Mouse (Mus musculus) limb, embryonic 15.5 days (tissue): ENCODE measurements at regions not wholly inside any gene's neighbourhood (a gene's known extent, or its start where the extent isn't known, plus 50 kb on each side); places are given as distances from the start of the nearest gene placed in this dataset.

Experiments used
- ATAC-seq: fragments of 200-750 bp; cut with Nextera tagmentation; 2 replicates; pipeline ENCODE4 v1.8.0; 2017; ENCODE audit warnings: low read depth, moderate TSS enrichment; ENCODE audit not compliant: insufficient number of reproducible peaks, low FRiP score, low TSS enrichment
- H3K27ac ChIP-seq: fragments of 300-500 bp; sonication (generic); 2 replicates; pipeline ENCODE4 v1.5.1; 2015; ENCODE audit warnings: moderate library complexity, mild to moderate bottlenecking, inconsistent platforms
- H3K27me3 ChIP-seq: fragments of 300-500 bp; sonication (generic); 2 replicates; pipeline ENCODE4 v1.6.1; 2015; ENCODE audit warnings: inconsistent platforms
- H3K36me3 ChIP-seq: fragments of 300-500 bp; sonication (generic); 2 replicates; pipeline ENCODE4 v1.6.1; 2015; ENCODE audit warnings: inconsistent platforms
- H3K4me1 ChIP-seq: fragments of 300-500 bp; sonication (generic); 2 replicates; pipeline ENCODE4 v1.6.1; 2015; ENCODE audit warnings: inconsistent platforms
- H3K4me2 ChIP-seq: fragments of 300-500 bp; sonication (generic); 2 replicates; pipeline ENCODE4 v1.6.1; 2015; ENCODE audit warnings: mild to moderate bottlenecking, inconsistent platforms
- H3K4me3 ChIP-seq: fragments of 300-500 bp; sonication (generic); 2 replicates; pipeline ENCODE4 v1.5.1; 2015; ENCODE audit warnings: mild to moderate bottlenecking, inconsistent platforms
- H3K9ac ChIP-seq: fragments of 300-500 bp; sonication (generic); 2 replicates; pipeline ENCODE4 v1.6.1; 2015; ENCODE audit warnings: inconsistent platforms
- H3K9me3 ChIP-seq: fragments of 300-500 bp; sonication (generic); 2 replicates; pipeline ENCODE4 v1.6.1; 2016; ENCODE audit warnings: inconsistent platforms
- WGBS: fragments of 180-500 bp; shearing (Covaris S2); methylation state at CpG from one replicate; pipeline ENCODE4 v1.1.7; 2015; 5-methylcytosine and 5-hydroxymethylcytosine counted together

GRCm38 (mm10) chr1:82110071-82110635, 122.8 kb upstream of the Gm9747 start:
- no peaks in the 10 kb centered on the region for H3K27me3 ChIP-seq
- no peak for ATAC-seq
- no peak overlapping the region for H3K4me3 ChIP-seq
- H3K4me1 ChIP-seq, result 0 out of 2 replicates have a peak, but pooled peaks cover 2% of the 10 kb centered on the region
- H3K27ac ChIP-seq, result no peak overlapping the region
- H3K36me3 ChIP-seq, result no peaks in the 10 kb centered on the region
- no peak overlapping the region for H3K9ac ChIP-seq
- 81% methylated on average over 1 of the region's 1 CpGs for WGBS
- no peak overlapping the region for H3K4me2 ChIP-seq
- H3K9me3 ChIP-seq, result no peaks in the 10 kb centered on the region

- WGBS, result 21% methylated on average over 5 of the region's 5 CpGs
- no peak for ATAC-seq
- Histone ChIP-seq H3K4me1 (0 out of 2 replicates have a peak, but pooled peaks cover 2% of the 10 kb centered on the region), H3K4me2 (no peak overlapping the region), H3K9me3 (no peaks in the 10 kb centered on the region), H3K27ac (no peak overlapping the region), H3K4me3 (no peak overlapping the region), H3K9ac (no peak overlapping the region), H3K36me3 (no peaks in the 10 kb centered on the region), H3K27me3 (no peaks in the 10 kb centered on the region)
Measured at GRCm38 (mm10) chr1:82112401-82112800, 120.5 kb upstream of the Gm9747 start.

GRCm38 (mm10) chr1:82124503-82124902, 108.4 kb upstream of the Gm9747 start:
- Histone ChIP-seq H3K4me2 (no peak overlapping the region), H3K27me3 (no peaks in the 10 kb centered on the region), H3K4me1 (0 out of 2 replicates have a peak, but pooled peaks cover 8% of the 10 kb centered on the region), H3K9ac (no peak overlapping the region), H3K27ac (no peak overlapping the region), H3K9me3 (no peaks in the 10 kb centered on the region), H3K36me3 (no peaks in the 10 kb centered on the region), H3K4me3 (no peak overlapping the region)
- 22% methylated on average over 5 of the region's 5 CpGs for WGBS
- no peak for ATAC-seq

- H3K4me3 ChIP-seq, result no peak overlapping the region
- H3K9ac ChIP-seq, result no peak overlapping the region
- H3K36me3 ChIP-seq, result no peaks in the 10 kb centered on the region
- no peak for ATAC-seq
- H3K4me2 ChIP-seq, result no peak overlapping the region
- peaks cover 7% of the 10 kb centered on the region; the same call in 1 of the 2 replicates for H3K4me1 ChIP-seq
- H3K27me3 ChIP-seq, result no peaks in the 10 kb centered on the region
- H3K9me3 ChIP-seq, result no peaks in the 10 kb centered on the region
- 0 out of 2 replicates have a peak overlapping the region, but pooled peaks have one; percentile 22 for H3K27ac ChIP-seq
- 18% methylated on average over 5 of the region's 5 CpGs for WGBS
Measured at GRCm38 (mm10) chr1:82129700-82130275, 103.1 kb upstream of the Gm9747 start.

DNA sequence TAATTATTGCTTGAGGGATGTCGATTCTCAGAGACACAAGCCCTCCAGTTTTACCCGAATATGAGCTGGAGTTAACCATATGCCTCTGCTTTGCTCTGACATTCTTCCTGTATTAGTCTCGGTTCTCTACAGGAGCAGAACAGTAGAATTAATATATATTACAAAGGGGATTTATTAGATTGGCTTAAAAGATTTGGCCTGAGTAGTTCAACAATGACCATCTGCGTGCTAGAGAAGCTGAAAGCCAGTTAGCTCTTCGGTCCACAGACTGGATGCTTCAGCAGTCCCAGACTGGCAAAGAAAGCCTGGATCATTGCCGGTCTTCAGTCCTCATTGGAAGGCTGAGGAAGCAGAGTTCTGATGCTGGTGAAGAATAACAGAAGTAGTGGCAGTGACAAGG, 100.4 kb upstream of the Gm9747 start:
- H3K27me3 ChIP-seq, result no peaks in the 10 kb centered on the region
- H3K27ac ChIP-seq, result no peak overlapping the region
- WGBS, result 69% methylated on average over 6 of the region's 6 CpGs
- H3K4me1 ChIP-seq, result peaks cover 3% of the 10 kb centered on the region; the same call in 1 of the 2 replicates
- no peaks in the 10 kb centered on the region for H3K36me3 ChIP-seq
- no peak overlapping the region for H3K4me2 ChIP-seq
- no peak for ATAC-seq
- no peak overlapping the region for H3K4me3 ChIP-seq
- no peaks in the 10 kb centered on the region for H3K9me3 ChIP-seq
- H3K9ac ChIP-seq, result no peak overlapping the region

DNA sequence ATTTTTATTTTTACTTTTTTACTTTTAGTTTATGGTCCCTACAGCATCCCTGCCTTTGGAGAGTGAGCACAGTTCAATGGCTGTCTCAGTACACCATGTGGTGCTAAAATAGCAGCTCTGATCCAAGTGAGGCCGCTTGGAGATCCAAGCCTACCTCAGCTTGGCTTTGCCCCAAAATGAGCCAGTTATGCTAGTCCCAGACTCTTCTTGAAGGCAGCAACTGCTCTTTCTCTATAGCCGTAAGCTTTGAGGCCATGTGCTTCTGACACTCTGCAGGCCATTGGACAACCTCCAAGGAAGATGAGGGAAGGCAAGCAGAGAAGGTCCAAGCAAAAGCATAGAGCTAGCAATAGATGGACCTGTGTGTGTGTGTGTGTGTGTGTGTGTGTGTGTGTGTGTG, 98.0 kb upstream of the Gm9747 start:
- Histone ChIP-seq H3K4me2 (no peak overlapping the region), H3K36me3 (no peaks in the 10 kb centered on the region), H3K27ac (no peak overlapping the region), H3K27me3 (no peaks in the 10 kb centered on the region), H3K4me1 (no peaks in the 10 kb centered on the region; the same call in 1 of the 2 replicates), H3K4me3 (no peak overlapping the region), H3K9ac (no peak overlapping the region), H3K9me3 (no peaks in the 10 kb centered on the region)
- no peak for ATAC-seq
- 73% methylated on average over 2 of the region's 2 CpGs for WGBS

DNA sequence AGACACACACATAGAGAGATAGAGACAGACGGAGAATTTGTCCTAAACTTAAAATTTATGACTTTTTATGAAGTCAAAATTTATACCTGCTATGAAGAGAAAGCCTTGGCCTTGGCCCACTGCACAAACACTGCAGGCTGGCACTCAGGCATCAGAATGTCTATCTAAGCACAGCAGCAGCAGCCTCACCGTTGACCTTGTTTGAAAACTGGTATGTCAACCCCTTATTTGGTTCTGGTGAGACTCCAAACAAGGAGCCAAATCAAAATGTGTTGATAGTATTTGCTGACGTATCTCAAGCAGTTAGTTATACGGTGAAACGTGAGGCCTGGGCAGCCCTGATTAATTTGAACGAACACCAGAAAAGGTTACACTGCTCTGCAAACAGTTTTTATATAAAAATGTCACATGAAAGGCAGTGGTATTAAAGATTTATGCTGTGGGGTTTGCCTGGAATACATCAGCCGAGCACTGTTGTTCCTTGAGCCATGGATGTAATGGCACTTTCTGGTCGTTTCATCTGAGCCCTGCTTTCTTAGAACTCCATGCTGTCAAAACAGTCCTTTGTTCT, 97.1 kb upstream of the Gm9747 start:
- H3K27me3 ChIP-seq, result no peaks in the 10 kb centered on the region
- no peaks in the 10 kb centered on the region for H3K9me3 ChIP-seq
- ATAC-seq, result no peak
- H3K9ac ChIP-seq, result no peak overlapping the region
- no peaks in the 10 kb centered on the region; the same call in 1 of the 2 replicates for H3K4me1 ChIP-seq
- H3K36me3 ChIP-seq, result no peaks in the 10 kb centered on the region
- no peak overlapping the region for H3K27ac ChIP-seq
- 26% methylated on average over 8 of the region's 8 CpGs for WGBS
- no peak overlapping the region for H3K4me3 ChIP-seq
- no peak overlapping the region for H3K4me2 ChIP-seq

DNA sequence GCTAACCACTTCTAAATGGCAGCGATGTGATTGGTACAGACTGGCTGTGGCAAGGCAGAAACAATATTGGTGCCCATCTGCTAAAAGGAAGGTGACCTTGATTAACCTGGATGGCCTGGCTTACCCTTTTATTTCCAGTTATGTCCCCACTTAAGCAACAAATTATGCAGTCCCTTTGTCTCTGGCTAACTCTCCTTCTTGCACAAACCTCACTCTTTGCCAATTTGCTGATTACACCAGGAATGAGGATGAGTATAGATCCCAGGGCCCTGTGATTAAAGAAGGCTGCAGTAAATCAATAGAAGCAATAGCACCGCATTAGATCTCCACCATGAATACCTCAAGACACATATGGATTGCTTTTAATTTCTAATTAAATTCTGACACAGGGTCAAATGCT, 87.7 kb upstream of the Gm9747 start:
- WGBS, result 74% methylated on average over 2 of the region's 2 CpGs

DNA sequence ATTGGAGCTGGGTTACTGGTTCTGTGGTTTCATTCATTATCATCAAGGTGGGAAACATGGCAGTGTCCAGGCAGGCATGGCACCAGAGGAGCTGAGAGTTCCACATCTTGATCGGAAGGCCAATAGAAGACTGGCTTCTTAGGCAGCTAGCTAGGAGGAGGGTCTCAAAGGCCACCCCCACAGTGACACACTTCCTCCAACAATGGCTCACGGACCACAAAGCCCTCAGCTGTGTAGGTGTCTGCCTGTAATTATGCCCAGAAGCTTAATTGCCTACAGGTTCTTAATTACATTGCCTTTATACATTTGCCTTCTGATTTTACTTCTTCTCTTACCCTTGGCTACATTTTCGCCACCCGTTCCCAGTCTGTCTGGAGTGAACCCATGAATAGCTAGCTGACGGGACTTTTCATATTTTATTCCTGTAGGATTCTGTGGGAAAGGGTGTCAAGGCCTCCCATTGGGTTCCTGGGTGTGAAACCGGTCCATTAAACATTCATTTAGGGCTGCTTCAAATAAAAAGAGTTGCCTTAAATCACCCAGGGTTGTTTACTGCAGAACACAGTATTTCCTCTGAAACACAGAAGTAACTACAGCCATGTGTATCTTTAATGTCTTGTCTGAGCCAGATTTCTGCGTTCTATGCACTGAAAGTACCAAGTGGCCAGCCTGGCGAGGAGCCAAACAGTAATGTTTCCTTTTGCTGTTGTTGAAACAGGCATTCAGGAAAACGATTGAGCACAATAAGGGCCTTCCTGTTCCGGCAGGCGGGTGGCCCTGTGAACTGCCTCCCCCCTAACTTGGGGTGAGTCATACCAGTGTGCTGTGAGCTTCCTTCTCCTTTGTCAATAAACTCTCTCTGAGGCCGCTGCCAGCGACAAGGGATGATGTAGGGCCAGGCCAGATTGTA, 82.4 kb upstream of the Gm9747 start:
- no peak overlapping the region for H3K27ac ChIP-seq
- H3K36me3 ChIP-seq, result no peaks in the 10 kb centered on the region
- WGBS, result 33% methylated on average over 13 of the region's 13 CpGs

More for the DNA sequence above, 87.7 kb upstream of the Gm9747 start:
- Histone ChIP-seq H3K4me3 (no peak overlapping the region), H3K4me2 (no peak overlapping the region), H3K9me3 (no peaks in the 10 kb centered on the region), H3K36me3 (no peaks in the 10 kb centered on the region), H3K27me3 (no peaks in the 10 kb centered on the region), H3K27ac (no peak overlapping the region), H3K4me1 (no peaks in the 10 kb centered on the region), H3K9ac (no peak overlapping the region)
- ATAC-seq, result no peak

DNA sequence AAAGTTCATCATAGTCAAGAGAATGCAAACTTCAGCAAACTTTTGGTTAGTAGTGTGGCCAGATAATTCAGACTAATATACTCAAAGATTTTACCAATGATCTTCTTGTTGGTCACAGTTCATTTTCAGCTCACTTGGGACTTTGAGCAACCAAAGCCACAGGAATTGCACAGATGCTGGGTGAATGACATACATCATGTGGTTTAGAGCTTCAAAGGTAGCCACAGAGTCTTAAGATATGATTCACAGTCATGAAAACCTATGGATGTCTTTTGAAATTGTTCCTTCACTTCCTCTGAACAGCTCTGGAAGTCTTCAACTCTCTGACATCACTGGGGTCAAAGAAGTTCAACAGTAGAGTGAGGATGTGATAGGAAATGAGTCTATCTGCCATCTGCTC, 77.0 kb upstream of the Gm9747 start:
- H3K9me3 ChIP-seq, result no peaks in the 10 kb centered on the region
- no peak overlapping the region for H3K9ac ChIP-seq
- no peaks in the 10 kb centered on the region for H3K36me3 ChIP-seq
- H3K4me2 ChIP-seq, result no peak overlapping the region
- no peak for ATAC-seq
- H3K4me3 ChIP-seq, result no peak overlapping the region
- H3K4me1 ChIP-seq, result peaks cover 2% of the 10 kb centered on the region; the same call in 1 of the 2 replicates
- no peak overlapping the region for H3K27ac ChIP-seq
- no peaks in the 10 kb centered on the region for H3K27me3 ChIP-seq

More for the DNA sequence above, 82.4 kb upstream of the Gm9747 start:
- H3K4me1 ChIP-seq, result peaks cover 6% of the 10 kb centered on the region
- no peaks in the 10 kb centered on the region for H3K9me3 ChIP-seq
- H3K4me3 ChIP-seq, result no peak overlapping the region
- H3K9ac ChIP-seq, result no peak overlapping the region
- H3K27me3 ChIP-seq, result no peaks in the 10 kb centered on the region
- no peak overlapping the region for H3K4me2 ChIP-seq
- 0 out of 2 replicates have a peak, but pooled peaks have one; percentile 44 for ATAC-seq

DNA sequence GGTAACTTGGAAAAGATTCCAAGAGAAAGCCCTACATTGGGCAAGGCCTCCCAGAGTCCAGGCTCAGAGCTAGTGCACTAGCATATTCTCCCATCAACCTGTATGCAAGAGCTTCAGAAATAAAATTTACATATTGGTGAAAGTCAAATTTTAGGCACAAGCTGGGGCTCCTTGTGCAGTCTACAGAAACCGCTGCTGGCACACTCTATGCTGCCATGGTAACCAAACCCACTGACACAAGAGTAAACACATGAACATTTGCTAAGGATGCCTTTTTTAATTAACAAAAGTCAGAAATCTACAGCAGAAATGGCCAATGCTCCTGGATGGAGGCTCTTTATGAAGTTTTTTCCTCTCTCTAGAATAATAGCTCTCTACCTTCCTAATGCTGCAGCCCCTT, 75.9 kb upstream of the Gm9747 start:
- no peak overlapping the region for H3K9ac ChIP-seq
- H3K27ac ChIP-seq, result no peak overlapping the region
- no peak for ATAC-seq
- H3K4me3 ChIP-seq, result no peak overlapping the region
- H3K36me3 ChIP-seq, result no peaks in the 10 kb centered on the region
- 88% methylated on average over 1 of the region's 1 CpGs for WGBS
- H3K9me3 ChIP-seq, result no peaks in the 10 kb centered on the region
- no peak overlapping the region for H3K4me2 ChIP-seq
- H3K4me1 ChIP-seq, result no peaks in the 10 kb centered on the region
- no peaks in the 10 kb centered on the region for H3K27me3 ChIP-seq

DNA sequence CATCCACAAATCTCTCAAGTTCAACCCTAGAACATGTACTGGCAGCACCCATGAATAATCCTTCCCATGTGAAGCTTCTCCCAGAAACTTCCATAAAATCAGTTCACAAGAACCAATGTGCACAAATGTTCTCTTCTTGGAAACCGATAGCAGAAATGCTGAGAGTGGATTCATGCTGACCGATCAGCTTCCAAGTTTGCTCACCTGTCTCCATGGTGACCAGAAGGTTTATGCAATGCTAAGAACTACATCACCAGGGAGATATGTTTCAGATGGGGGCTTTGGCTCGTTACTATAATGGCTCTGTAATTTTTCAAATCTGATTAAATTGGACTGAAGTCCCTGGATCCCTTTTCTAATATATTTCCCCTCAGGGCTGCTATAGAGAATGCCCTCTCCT, 74.4 kb upstream of the Gm9747 start:
- no peaks in the 10 kb centered on the region for H3K9me3 ChIP-seq
- H3K4me3 ChIP-seq, result no peak overlapping the region
- no peak for ATAC-seq
- H3K4me1 ChIP-seq, result no peaks in the 10 kb centered on the region
- WGBS, result 48% methylated on average over 3 of the region's 3 CpGs
- no peaks in the 10 kb centered on the region for H3K27me3 ChIP-seq
- H3K4me2 ChIP-seq, result no peak overlapping the region
- H3K27ac ChIP-seq, result no peak overlapping the region
- H3K36me3 ChIP-seq, result no peaks in the 10 kb centered on the region
- no peak overlapping the region for H3K9ac ChIP-seq
